Mouse (Mus musculus) midbrain, embryonic 16.5 days (tissue): ENCODE measurements at regions not wholly inside any gene's neighbourhood (a gene's known extent, or its start where the extent isn't known, plus 50 kb on each side); places are given as distances from the start of the nearest gene placed in this dataset.

ENCODE experiments used
- ATAC-seq: fragments of 200-750 bp; cut with Nextera tagmentation; 2 replicates; pipeline ENCODE4 v1.8.0; 2017; ENCODE audit warnings: moderate TSS enrichment
- H3K27ac ChIP-seq: fragments of 300-500 bp; sonication (generic); 2 replicates; pipeline ENCODE4 v1.5.1; 2014; ENCODE audit warnings: mild to moderate bottlenecking, low read length, mixed read lengths
- H3K27me3 ChIP-seq: fragments of 300-500 bp; sonication (generic); 2 replicates; pipeline ENCODE4 v1.6.1; 2014; ENCODE audit warnings: low read depth, low read length, mixed read lengths; ENCODE audit not compliant: control insufficient read depth, insufficient read depth
- H3K36me3 ChIP-seq: fragments of 300-500 bp; sonication (generic); 2 replicates; pipeline ENCODE4 v1.6.1; 2014; ENCODE audit warnings: mild to moderate bottlenecking, low read length, moderate library complexity, mixed read lengths; ENCODE audit not compliant: control insufficient read depth, insufficient read depth
- H3K4me1 ChIP-seq: fragments of 300-500 bp; sonication (generic); 2 replicates; pipeline ENCODE4 v1.6.1; 2014; ENCODE audit warnings: mild to moderate bottlenecking, low read length, mixed read lengths; ENCODE audit not compliant: control insufficient read depth, insufficient read depth
- H3K4me2 ChIP-seq: fragments of 300-500 bp; sonication (generic); 2 replicates; pipeline ENCODE4 v1.6.1; 2014; ENCODE audit warnings: mild to moderate bottlenecking, low read length, mixed read lengths
- H3K4me3 ChIP-seq: fragments of 300-500 bp; sonication (generic); 2 replicates; pipeline ENCODE4 v1.5.1; 2014; ENCODE audit warnings: low read depth, mild to moderate bottlenecking, low read length, moderate library complexity, mixed read lengths
- H3K9ac ChIP-seq: fragments of 300-500 bp; sonication (generic); 2 replicates; pipeline ENCODE4 v1.6.1; 2014; ENCODE audit warnings: low read depth, low read length, mixed read lengths
- H3K9me3 ChIP-seq: fragments of 300-500 bp; sonication (generic); replicated peaks from 2 replicates; pipeline ENCODE4 v1.6.1; 2014; ENCODE audit warnings: mild to moderate bottlenecking, low read length, mixed read lengths; ENCODE audit not compliant: control insufficient read depth, poor library complexity, severe bottlenecking
- WGBS: fragments of 180-500 bp; shearing (Covaris S2); extraction: QIAGEN DNeasy Blood & Tissue Kit; methylation state at CpG from one replicate; pipeline ENCODE4 v1.1.7; 2014; 5-methylcytosine and 5-hydroxymethylcytosine counted together

DNA sequence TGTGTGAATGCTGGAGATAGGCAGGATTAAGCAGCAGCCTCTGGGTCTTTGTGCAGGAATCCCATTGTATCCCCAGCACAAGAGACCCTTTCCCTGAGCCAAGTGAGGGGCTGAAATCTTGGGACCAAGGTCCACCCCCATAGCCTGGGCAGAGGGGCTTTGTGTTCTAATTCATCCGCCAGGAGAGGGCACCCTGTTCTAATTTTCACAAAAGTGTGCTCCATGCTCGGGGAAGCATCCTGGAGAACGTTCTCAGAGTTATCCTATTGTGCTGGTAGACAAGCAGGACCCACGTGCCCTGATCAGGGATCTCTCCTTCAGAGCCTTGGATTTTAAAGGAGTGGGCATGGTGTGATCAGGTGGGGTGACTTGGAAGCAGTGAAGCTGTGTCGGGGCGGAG, 191.5 kb upstream of the 4931429L15Rik start:
- Histone ChIP-seq H3K4me2 (no peak overlapping the region), H3K4me3 (no peak overlapping the region), H3K9me3 (no peaks in the 10 kb centered on the region), H3K4me1 (peaks cover 6% of the 10 kb centered on the region; the same call in 1 of the 2 replicates), H3K9ac (no peak overlapping the region), H3K36me3 (no peaks in the 10 kb centered on the region), H3K27me3 (no peaks in the 10 kb centered on the region), H3K27ac (no peak overlapping the region)
- no peak for ATAC-seq
- WGBS, result 41% methylated on average over 6 of the region's 6 CpGs

GRCm38 (mm10) chr9:46509896-46510295, 190.1 kb upstream of the 4931429L15Rik start:
- H3K4me3 ChIP-seq, result no peak overlapping the region
- H3K27me3 ChIP-seq, result no peaks in the 10 kb centered on the region
- H3K27ac ChIP-seq, result no peak overlapping the region; the same call in 1 of the 2 replicates
- no peaks in the 10 kb centered on the region for H3K9me3 ChIP-seq
- 52% methylated on average over 5 of the region's 5 CpGs for WGBS
- H3K9ac ChIP-seq, result no peak overlapping the region
- H3K4me2 ChIP-seq, result no peak overlapping the region
- peaks cover 6% of the 10 kb centered on the region; the same call in 1 of the 2 replicates for H3K4me1 ChIP-seq
- ATAC-seq, result no peak
- H3K36me3 ChIP-seq, result no peaks in the 10 kb centered on the region

DNA sequence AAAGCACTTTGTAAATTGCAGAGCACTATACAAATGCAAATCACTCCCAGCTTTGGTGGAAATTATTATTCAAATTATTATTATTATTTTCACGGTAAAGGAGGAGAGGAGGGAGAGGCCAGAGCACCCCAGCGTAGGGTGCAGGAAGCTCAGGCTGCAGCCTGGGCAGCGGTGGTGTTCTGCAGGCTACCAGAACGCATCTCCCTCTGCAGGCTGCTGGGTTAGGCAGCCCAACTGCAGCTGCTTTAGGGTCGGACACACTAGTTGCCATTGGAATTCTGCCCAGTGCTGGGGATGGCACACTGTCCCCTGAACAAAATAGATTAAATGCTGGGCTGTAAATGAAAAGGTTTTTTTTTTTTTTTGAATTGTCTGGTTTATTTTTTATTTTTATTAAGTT, 189.7 kb upstream of the 4931429L15Rik start:
- no peak overlapping the region for H3K4me2 ChIP-seq
- 10% methylated on average over 5 of the region's 5 CpGs for WGBS
- peak overlapping the region; percentile 4; the same call in 1 of the 2 replicates for H3K27ac ChIP-seq
- H3K4me1 ChIP-seq, result peaks cover 6% of the 10 kb centered on the region; the same call in 1 of the 2 replicates
- H3K9ac ChIP-seq, result no peak overlapping the region
- no peaks in the 10 kb centered on the region for H3K36me3 ChIP-seq
- no peaks in the 10 kb centered on the region for H3K27me3 ChIP-seq
- ATAC-seq, result peak; percentile 67; the same call in 1 of the 2 replicates
- no peak overlapping the region for H3K4me3 ChIP-seq
- H3K9me3 ChIP-seq, result no peaks in the 10 kb centered on the region

DNA sequence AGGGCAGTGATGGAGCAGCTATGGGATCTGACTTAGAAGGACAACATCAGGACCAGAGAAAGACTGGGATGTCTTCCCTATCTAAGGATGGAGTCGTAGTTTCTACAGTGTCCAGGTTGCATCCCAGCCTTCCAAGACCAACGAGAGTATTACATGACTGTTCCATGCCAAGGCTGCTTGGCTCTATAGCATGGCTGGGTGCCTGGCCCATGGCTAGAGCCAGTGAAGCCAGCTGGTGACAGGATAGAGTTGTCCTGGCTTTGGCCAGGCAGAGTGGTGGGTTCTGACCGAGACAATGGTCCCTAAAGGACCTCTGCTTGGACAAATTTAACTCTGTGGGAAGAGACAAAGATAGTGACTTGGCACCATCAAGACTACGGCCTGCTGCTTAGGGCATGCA, 187.2 kb upstream of the 4931429L15Rik start:
- no peaks in the 10 kb centered on the region for H3K36me3 ChIP-seq
- WGBS, result 87% methylated on average over 4 of the region's 4 CpGs

GRCm38 (mm10) chr9:46504536-46504935, 184.8 kb upstream of the 4931429L15Rik start:
- no peaks in the 10 kb centered on the region for H3K27me3 ChIP-seq
- no peaks in the 10 kb centered on the region for H3K9me3 ChIP-seq
- H3K36me3 ChIP-seq, result no peaks in the 10 kb centered on the region
- no peak overlapping the region for H3K27ac ChIP-seq
- H3K9ac ChIP-seq, result no peak overlapping the region
- no peak overlapping the region for H3K4me3 ChIP-seq
- no peak for ATAC-seq
- WGBS, result 34% methylated on average over 12 of the region's 12 CpGs
- H3K4me1 ChIP-seq, result peaks cover 13% of the 10 kb centered on the region
- H3K4me2 ChIP-seq, result no peak overlapping the region

More for the DNA sequence above, 187.2 kb upstream of the 4931429L15Rik start:
- H3K4me1 ChIP-seq, result peaks cover 18% of the 10 kb centered on the region
- H3K4me2 ChIP-seq, result no peak overlapping the region
- no peak overlapping the region for H3K27ac ChIP-seq
- H3K9ac ChIP-seq, result no peak overlapping the region
- no peaks in the 10 kb centered on the region for H3K9me3 ChIP-seq
- H3K27me3 ChIP-seq, result no peaks in the 10 kb centered on the region
- no peak overlapping the region for H3K4me3 ChIP-seq
- no peak for ATAC-seq

- no peak overlapping the region; the same call in 1 of the 2 replicates for H3K9ac ChIP-seq
Observed at GRCm38 (mm10) chr9:46504133-46504416, 184.3 kb upstream of the 4931429L15Rik start.

DNA sequence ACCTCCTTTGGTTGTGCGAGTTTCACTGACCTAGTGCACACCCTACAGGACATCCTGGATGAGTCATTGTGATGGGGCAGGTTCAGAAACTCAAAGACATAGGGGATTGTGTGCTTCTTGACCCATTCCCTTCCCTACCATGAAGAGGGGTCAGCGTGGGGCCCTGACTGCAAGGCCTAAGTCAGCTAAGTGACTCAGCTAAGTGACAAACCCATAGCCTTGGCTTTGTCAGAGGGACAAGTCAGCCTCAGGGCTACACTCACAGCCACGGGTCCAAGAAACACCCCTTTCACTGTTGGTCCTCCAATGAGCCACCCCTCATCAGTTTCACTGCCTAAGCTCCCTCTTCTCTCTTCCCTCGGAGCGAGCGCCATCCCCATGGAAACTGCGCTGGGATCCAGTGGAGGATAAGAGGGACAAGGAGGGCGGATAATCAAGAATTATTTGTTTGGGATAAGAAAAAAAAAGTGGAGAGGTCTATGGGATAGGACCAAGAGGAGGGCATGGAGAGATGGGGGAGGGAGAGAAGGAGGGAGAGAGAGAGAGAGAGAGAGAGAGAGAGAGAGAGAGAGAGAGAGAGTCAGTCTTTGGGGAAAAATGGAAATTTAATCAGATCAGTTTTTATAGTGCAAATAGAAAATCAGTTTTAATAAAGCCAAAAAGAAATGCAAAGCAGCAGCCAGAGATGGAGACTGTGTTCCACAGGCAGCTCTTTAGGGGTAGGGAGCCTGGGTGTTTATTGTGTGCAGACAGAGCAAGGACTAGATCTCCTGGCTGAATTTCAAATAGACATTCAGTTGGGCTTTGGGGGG, 183.7 kb upstream of the 4931429L15Rik start:
- Histone ChIP-seq H3K27me3 (no peaks in the 10 kb centered on the region), H3K4me2 (no peak overlapping the region), H3K4me3 (no peak overlapping the region), H3K4me1 (peaks cover 13% of the 10 kb centered on the region), H3K9me3 (no peaks in the 10 kb centered on the region), H3K36me3 (no peaks in the 10 kb centered on the region), H3K9ac (no peak overlapping the region; the same call in 1 of the 2 replicates), H3K27ac (peak overlapping the region; percentile 44; the same call in 1 of the 2 replicates)
- 38% methylated on average over 8 of the region's 8 CpGs for WGBS
- ATAC-seq, result peak; percentile 43; the same call in 1 of the 2 replicates

More at GRCm38 (mm10) chr9:46504133-46504416, 184.3 kb upstream of the 4931429L15Rik start:
- Histone ChIP-seq H3K4me1 (peaks cover 13% of the 10 kb centered on the region), H3K36me3 (no peaks in the 10 kb centered on the region), H3K4me3 (no peak overlapping the region), H3K27ac (peak overlapping the region; percentile 44; the same call in 1 of the 2 replicates), H3K9me3 (no peaks in the 10 kb centered on the region), H3K27me3 (no peaks in the 10 kb centered on the region), H3K4me2 (no peak overlapping the region)
- WGBS, result 30% methylated on average over 3 of the region's 3 CpGs
- ATAC-seq, result no peak

GRCm38 (mm10) chr9:46499426-46499825, 179.6 kb upstream of the 4931429L15Rik start:
- no peak overlapping the region for H3K4me2 ChIP-seq
- peaks cover 13% of the 10 kb centered on the region for H3K4me1 ChIP-seq
- H3K9ac ChIP-seq, result no peak overlapping the region
- WGBS, result 14% methylated on average over 2 of the region's 2 CpGs
- H3K9me3 ChIP-seq, result no peaks in the 10 kb centered on the region
- H3K27ac ChIP-seq, result no peak overlapping the region
- no peak for ATAC-seq
- no peak overlapping the region for H3K4me3 ChIP-seq
- no peaks in the 10 kb centered on the region for H3K36me3 ChIP-seq
- no peaks in the 10 kb centered on the region for H3K27me3 ChIP-seq

DNA sequence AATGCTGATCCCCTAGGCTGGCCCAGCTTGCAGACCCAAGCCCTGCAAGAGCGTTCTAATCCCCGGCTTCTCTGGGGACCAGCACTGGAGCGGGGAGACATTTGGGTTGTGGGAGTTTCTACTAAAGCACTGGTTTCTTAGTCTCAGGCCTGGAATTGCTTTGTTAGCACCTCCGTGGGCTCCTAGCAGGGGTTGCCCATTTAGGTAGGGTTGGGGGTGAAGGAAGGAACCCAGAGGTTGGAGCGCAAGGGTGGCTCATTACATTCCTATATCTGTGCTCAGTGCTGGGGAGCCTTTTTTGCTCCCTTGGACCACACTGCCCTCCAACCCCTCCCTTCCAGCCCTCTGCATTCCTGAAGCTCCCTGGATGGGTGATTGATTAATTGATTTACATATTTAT, 179.1 kb upstream of the 4931429L15Rik start:
- no peak overlapping the region for H3K4me2 ChIP-seq
- WGBS, result 26% methylated on average over 5 of the region's 5 CpGs
- no peak overlapping the region for H3K27ac ChIP-seq
- no peak overlapping the region for H3K4me3 ChIP-seq
- no peaks in the 10 kb centered on the region for H3K27me3 ChIP-seq
- H3K9ac ChIP-seq, result no peak overlapping the region
- H3K9me3 ChIP-seq, result no peaks in the 10 kb centered on the region
- no peaks in the 10 kb centered on the region for H3K36me3 ChIP-seq
- no peak for ATAC-seq
- peaks cover 9% of the 10 kb centered on the region for H3K4me1 ChIP-seq
